Mouse (Mus musculus) liver, postnatal 0 days (tissue): ENCODE results near the gene Emx2. TPM values are rescaled to one million over a fixed set of nuclear protein-coding genes. Genes with fewer than 3 reads are reported as not detected.

Source experiments
- ATAC-seq: fragments of 200-750 bp; cut with Nextera tagmentation; 2 replicates; pipeline ENCODE4 v1.8.0; 2017; ENCODE audit warnings: mild to moderate bottlenecking, moderate library complexity
- DNase-seq: peaks from one replicate; pipeline ENCODE4 v3.0.0-alpha.2; 2016
- H3K27ac ChIP-seq: fragments of 300-500 bp; sonication (generic); 2 replicates; pipeline ENCODE4 v1.5.1; 2014; ENCODE audit warnings: antibody characterized with exemption, moderate library complexity, mild to moderate bottlenecking, low read depth
- H3K27me3 ChIP-seq: fragments of 300-500 bp; sonication (generic); 2 replicates; pipeline ENCODE4 v1.6.1; 2014; ENCODE audit warnings: low read length, control low read depth, mixed read lengths; ENCODE audit not compliant: insufficient read depth
- H3K36me3 ChIP-seq: fragments of 300-500 bp; sonication (generic); replicated peaks from 2 replicates; pipeline ENCODE4 v1.6.1; 2014; ENCODE audit warnings: mild to moderate bottlenecking, control low read depth, low read length, moderate library complexity, mixed read lengths; ENCODE audit not compliant: insufficient read depth
- H3K4me1 ChIP-seq: fragments of 300-500 bp; sonication (generic); 2 replicates; pipeline ENCODE4 v1.6.1; 2014; ENCODE audit warnings: antibody characterized with exemption, mild to moderate bottlenecking, control low read depth; ENCODE audit not compliant: insufficient read depth
- H3K4me2 ChIP-seq: fragments of 300-500 bp; sonication (generic); 2 replicates; pipeline ENCODE4 v1.6.1; 2014; ENCODE audit warnings: low read depth, mild to moderate bottlenecking, low read length, moderate library complexity, mixed read lengths
- H3K4me3 ChIP-seq: fragments of 300-500 bp; sonication (generic); 2 replicates; pipeline ENCODE4 v1.5.1; 2014; ENCODE audit warnings: low read depth, low read length
- H3K9ac ChIP-seq: fragments of 300-500 bp; sonication (generic); replicated peaks from 2 replicates; pipeline ENCODE4 v1.6.1; 2014; ENCODE audit warnings: mild to moderate bottlenecking, moderate library complexity
- H3K9me3 ChIP-seq: fragments of 300-500 bp; sonication (generic); 2 replicates; pipeline ENCODE4 v1.6.1; 2016; ENCODE audit warnings: mild to moderate bottlenecking, control low read depth, low read length, mixed read lengths
- CTCF ChIP-seq: sonication (generic); IDR thresholded peaks from 2 replicates; pipeline ENCODE4 v1.5.1; 2016; ENCODE audit warnings: antibody characterized with exemption, low read depth
- EP300 ChIP-seq: IDR thresholded peaks from 2 replicates; pipeline ENCODE4 v1.6.1; 2016; ENCODE audit warnings: antibody characterized with exemption, low read depth, mild to moderate bottlenecking
- WGBS: fragments of 180-500 bp; shearing (Covaris S2); extraction: QIAGEN DNeasy Blood & Tissue Kit; methylation state at CpG from one replicate; pipeline ENCODE4 v1.1.7; 2014; ENCODE audit not compliant: insufficient replicate concordance; 5-methylcytosine and 5-hydroxymethylcytosine counted together
- polyA plus RNA-seq: library from polyadenylated mRNA; unstranded; fragments of >200 nt; fragmentation: Nextera tagmentation; extraction: Ambion mirVana; gene quantifications from 2 replicates; pipeline ENCODE4 v1.2.1, GENCODE M21; 2015

Gene Emx2
- polyA plus RNA-seq, 1 experiment from 2014 or later, result not detected

- H3K4me2 ChIP-seq, result no peak overlapping the region
- H3K9me3 ChIP-seq, result peaks cover 4% of the 10 kb centered on the region; the same call in 1 of the 2 replicates
- ATAC-seq, result no peak
- 0 out of 2 replicates have a peak, but pooled peaks cover 2% of the 10 kb centered on the region for H3K27me3 ChIP-seq
- no peaks in the 10 kb centered on the region for H3K36me3 ChIP-seq
- DNase-seq, result no peak
- no peaks in the 10 kb centered on the region for H3K4me1 ChIP-seq
- WGBS, result 78% methylated on average over 7 of the region's 7 CpGs
- no peak for TF ChIP-seq CTCF
- no peak for TF ChIP-seq EP300
- no peak overlapping the region for H3K4me3 ChIP-seq
- H3K27ac ChIP-seq, result no peak overlapping the region
- no peak overlapping the region for H3K9ac ChIP-seq
Measured at GRCm38 (mm10) chr19:59424975-59425374, 33.2 kb upstream of the Emx2 start.

GRCm38 (mm10) chr19:59432286-59432685 lies 25.9 kb upstream of the Emx2 start:
- no peak for DNase-seq
- 0 out of 2 replicates have a peak, but pooled peaks cover 3% of the 10 kb centered on the region for H3K27me3 ChIP-seq
- ATAC-seq, result no peak

GRCm38 (mm10) chr19:59450561-59451135 lies 7.5 kb upstream of the Emx2 start:
- Histone ChIP-seq H3K4me1 (no peaks in the 10 kb centered on the region), H3K9me3 (no peaks in the 10 kb centered on the region), H3K27ac (no peak overlapping the region), H3K9ac (no peak overlapping the region), H3K4me3 (no peak overlapping the region), H3K36me3 (no peaks in the 10 kb centered on the region), H3K27me3 (peaks cover 77% of the 10 kb centered on the region), H3K4me2 (no peak overlapping the region)
- 5% methylated on average over 14 of the region's 14 CpGs for WGBS
- DNase-seq (no peak), ATAC-seq (no peak)
- TF ChIP-seq CTCF (no peak), EP300 (no peak)

More at GRCm38 (mm10) chr19:59432286-59432685, 25.9 kb upstream of the Emx2 start:
- Histone ChIP-seq H3K4me3 (no peak overlapping the region), H3K4me2 (no peak overlapping the region), H3K9ac (no peak overlapping the region), H3K36me3 (no peaks in the 10 kb centered on the region), H3K9me3 (peaks cover 4% of the 10 kb centered on the region; the same call in 1 of the 2 replicates), H3K27ac (no peak overlapping the region), H3K4me1 (no peaks in the 10 kb centered on the region)
- 53% methylated on average over 6 of the region's 6 CpGs for WGBS
- TF ChIP-seq EP300, result no peak
- no peak for TF ChIP-seq CTCF

- ATAC-seq, result no peak
Measured at GRCm38 (mm10) chr19:59451441-59451951, 6.7 kb upstream of the Emx2 start.

GRCm38 (mm10) chr19:59452321-59452720 lies 5.9 kb upstream of the Emx2 start:
- no peak for ATAC-seq
- no peak overlapping the region for H3K4me3 ChIP-seq

More at GRCm38 (mm10) chr19:59451441-59451951, 6.7 kb upstream of the Emx2 start:
- DNase-seq, result no peak
- TF ChIP-seq EP300 (no peak), CTCF (no peak)
- Histone ChIP-seq H3K9me3 (no peaks in the 10 kb centered on the region), H3K36me3 (no peaks in the 10 kb centered on the region), H3K27ac (no peak overlapping the region), H3K9ac (no peak overlapping the region), H3K4me2 (no peak overlapping the region), H3K4me3 (no peak overlapping the region), H3K27me3 (peaks cover 84% of the 10 kb centered on the region), H3K4me1 (no peaks in the 10 kb centered on the region)
- WGBS, result 2% methylated on average over 31 of the region's 31 CpGs

GRCm38 (mm10) chr19:59453591-59453990 lies 4.6 kb upstream of the Emx2 start:
- H3K9ac ChIP-seq, result no peak overlapping the region
- 10% methylated on average over 13 of the region's 13 CpGs for WGBS
- peaks cover 97% of the 10 kb centered on the region for H3K27me3 ChIP-seq
- H3K4me1 ChIP-seq, result no peaks in the 10 kb centered on the region; the same call in none of the 2 replicates
- H3K27ac ChIP-seq, result no peak overlapping the region
- no peaks in the 10 kb centered on the region for H3K36me3 ChIP-seq
- H3K4me2 ChIP-seq, result no peak overlapping the region
- DNase-seq, result no peak
- ATAC-seq, result no peak
- H3K4me3 ChIP-seq, result no peak overlapping the region
- H3K9me3 ChIP-seq, result no peaks in the 10 kb centered on the region
- TF ChIP-seq EP300, result no peak
- no peak for TF ChIP-seq CTCF

More at GRCm38 (mm10) chr19:59452321-59452720, 5.9 kb upstream of the Emx2 start:
- Histone ChIP-seq H3K4me2 (no peak overlapping the region), H3K4me1 (no peaks in the 10 kb centered on the region), H3K9ac (no peak overlapping the region), H3K27ac (no peak overlapping the region), H3K9me3 (no peaks in the 10 kb centered on the region), H3K27me3 (peaks cover 90% of the 10 kb centered on the region), H3K36me3 (no peaks in the 10 kb centered on the region)
- DNase-seq, result no peak
- 0% methylated on average over 4 of the region's 4 CpGs for WGBS
- TF ChIP-seq CTCF, result no peak
- TF ChIP-seq EP300, result no peak
